Mouse (Mus musculus) forelimb bud, embryonic 11.5 days (tissue): ENCODE results near the gene Capn7.

ENCODE experiments used
- DNase-seq: peaks from one replicate; pipeline ENCODE4 v3.0.0-alpha.2; 2012; ENCODE audit warnings: low read depth, low spot score

Gene Capn7

DNA sequence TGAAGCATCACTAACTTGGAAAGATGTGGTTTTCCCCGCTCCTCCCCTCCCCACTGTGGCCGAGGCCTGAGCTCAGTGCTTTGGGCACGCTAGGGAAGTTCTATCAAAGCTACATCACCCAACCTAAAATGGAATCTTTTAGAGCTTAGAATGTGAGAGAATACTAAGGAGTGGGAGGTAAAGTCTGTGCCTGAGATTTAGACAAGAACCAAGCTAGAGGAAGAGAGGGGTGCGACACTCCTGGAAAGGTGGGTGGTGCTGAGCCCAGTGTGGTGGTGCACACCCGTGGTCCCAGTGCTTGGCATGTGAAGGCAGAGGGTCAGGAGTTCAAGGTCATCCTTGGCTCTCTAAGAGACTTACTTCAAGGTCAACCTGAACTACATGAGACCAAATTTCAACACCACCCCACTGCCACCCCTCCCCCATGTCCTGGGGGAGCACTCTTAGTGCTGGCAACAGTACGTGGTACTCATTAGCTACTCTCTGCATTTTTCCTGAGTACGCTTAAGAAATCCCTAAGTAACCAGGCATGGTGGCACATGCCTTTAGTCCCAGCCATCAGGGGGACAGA, 59.3 kb downstream of the Capn7 start:
- no peak for DNase-seq

DNA sequence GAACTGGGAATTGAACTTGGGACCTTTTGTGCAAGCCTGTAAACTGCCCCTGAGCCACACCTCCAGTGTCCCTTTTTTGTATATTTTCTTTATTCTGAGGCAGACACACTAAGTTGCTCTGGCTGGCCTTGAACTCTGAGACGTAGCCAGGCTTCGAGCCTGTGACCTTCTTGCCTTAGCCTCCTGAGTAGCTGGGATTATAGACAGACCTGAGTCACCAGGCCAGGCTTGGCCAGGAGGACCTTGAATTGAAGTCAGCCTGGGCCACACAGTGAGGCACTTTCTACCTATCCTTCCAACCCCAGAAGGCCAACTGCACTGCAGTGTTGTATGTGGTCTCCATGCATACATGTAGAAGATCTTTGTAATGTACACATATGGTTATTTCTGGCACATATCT, 60.0 kb downstream of the Capn7 start:
- DNase-seq, result no peak

DNA sequence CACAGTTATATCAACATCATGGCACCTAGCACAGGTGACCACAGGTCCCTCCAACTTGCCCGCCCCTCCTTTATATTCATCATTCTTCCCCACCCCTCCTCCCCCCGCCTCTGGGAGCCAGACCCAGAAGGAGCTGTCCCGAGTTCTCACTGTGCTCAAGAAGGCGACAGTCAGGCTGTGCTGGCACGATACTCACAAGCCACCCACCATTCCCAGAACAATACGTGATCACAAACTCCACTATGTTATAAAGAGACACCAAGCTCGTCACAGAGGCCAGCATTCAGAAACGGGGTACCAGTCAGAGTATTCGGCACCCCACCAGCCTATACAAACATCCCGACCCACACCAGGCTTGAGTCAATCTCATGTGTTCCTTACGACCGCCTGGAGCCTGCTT, 60.9 kb downstream of the Capn7 start:
- DNase-seq, result no peak

DNA sequence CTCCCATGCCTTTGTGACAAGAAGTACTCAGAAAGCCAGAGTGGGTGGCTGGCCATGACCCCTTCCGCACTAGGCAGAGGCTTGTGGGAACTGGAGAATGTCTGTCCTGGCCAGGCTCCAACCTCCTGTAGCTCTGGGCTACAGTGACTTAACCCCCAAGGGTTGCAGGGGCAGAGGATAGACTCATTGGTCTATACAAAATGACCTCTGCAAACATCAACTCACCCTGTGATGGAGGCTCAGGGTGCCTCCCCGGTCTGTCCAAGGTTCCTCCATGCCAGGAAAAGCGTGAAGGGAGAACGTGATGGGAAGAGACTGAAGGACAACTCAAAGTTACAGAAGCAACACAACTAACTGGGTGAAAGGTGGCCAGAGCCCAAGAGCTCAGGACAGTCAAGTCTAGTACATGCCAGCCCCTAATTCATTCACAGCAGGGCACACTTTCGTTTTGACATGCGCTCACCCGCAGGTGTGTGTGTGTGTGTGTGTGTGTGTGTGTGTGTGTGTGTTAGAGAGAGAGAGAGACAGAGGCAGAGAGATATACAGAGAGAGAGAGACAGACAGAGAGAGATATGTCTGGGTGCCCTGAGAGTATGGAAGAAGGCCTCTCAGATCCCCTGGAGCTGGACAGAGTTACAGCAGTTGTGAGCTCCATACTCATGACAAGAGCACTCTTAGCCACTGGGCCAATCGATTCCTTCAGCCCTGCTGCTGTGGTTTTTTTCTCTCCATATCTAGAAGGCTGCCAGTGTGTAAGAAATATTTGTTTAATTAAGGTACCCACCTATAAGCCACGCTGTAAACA, 61.6 kb downstream of the Capn7 start:
- DNase-seq, result no peak

DNA sequence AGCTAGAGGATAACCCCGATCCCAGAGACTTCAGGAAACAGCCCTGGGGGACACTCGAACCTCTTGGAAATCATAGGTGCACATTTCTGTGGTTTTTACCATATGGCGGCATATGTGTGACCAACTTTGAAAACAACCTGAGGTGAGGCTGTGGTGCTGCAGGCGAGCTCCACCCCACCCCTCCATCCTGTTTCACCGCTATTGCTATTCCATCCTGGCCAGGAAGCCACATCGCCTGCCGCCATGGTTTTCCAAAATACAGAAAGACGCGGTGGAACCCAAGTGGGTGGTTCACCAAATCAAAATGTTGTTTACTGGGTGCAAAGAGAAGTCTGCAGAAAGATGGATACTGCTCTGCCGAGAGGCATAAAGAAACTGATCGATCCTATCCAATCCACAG, 62.4 kb downstream of the Capn7 start:
- no peak for DNase-seq

DNA sequence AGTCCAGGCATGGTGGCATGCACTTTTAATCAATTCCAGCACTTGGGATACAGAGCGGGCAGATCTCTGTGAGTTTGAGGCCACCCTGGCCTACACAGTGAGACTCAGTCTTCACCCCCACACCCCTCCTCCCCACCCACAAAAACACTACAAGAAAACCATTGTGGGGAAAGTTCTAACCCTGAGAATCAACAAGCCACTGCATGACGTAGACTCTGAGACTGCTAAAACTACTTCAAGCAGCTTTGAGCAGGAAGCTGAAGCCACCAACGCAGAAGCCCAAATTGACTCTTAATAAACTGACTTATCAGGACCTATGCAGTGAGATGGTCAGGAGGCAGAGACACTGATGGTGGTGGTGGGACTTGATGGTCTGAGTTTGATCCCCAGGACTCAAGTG, 62.8 kb downstream of the Capn7 start:
- DNase-seq, result no peak

DNA sequence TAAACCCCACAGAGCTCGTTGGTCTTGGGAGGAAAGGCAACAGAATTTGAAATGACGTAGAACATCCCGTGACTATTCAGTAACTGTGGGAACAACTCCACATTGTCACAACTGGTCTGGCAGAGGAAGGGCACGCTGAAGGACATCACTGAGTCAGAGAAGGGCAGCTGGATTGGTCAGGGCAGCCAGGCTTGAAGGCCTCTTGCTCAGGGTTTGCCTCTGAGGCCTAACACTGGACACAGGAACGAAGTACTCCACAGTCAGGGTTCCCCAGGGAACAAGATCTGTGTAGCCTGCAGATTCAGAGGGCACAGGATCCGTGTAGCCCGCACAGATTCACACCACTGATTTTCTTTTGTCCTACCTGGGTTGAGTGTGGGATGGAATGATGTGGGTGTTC, 63.8 kb downstream of the Capn7 start:
- DNase-seq, result no peak

DNA sequence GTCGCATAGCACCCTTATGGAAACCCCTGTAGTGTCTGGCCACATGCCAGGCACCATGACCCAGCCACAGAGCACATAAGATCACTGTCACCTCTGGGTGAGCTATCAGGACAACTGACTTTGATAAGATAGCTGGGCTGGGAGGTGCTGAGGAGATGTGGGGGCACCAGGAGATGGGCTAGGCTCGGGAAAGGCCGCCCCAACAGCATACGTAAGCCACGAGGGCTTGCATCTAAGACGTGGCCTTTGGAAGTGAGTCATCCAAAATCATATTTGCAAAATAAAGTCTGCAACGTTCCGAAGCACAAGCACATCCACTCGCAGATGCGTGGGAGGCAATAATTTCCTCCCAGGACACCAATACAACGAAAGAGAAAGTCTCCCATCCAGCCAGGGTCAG, 64.5 kb downstream of the Capn7 start:
- DNase-seq, result no peak

DNA sequence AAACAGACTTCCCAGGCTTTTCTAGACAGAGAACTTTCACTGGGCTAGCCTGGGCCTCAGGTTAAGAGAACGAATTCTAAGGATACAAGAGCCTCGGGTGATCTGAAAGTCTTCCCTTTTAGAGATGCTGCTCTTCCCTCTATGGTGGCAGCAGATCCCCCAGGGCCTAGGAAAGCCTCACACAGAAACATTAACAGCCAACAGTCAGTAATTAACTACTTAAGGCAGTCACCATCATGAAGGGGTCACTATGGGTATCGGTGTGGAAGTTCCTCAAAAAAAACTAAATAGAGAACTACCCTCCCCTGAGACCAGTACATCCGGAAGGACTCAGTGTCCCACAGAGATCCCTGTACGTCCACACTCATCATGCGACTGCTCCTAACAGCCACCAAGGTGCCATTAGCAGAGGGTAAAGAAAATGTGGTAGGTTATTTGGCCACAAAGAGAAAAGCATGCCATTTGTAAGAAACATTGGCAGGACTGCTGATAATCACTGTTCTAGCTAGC, 65.5 kb downstream of the Capn7 start:
- DNase-seq, result no peak

DNA sequence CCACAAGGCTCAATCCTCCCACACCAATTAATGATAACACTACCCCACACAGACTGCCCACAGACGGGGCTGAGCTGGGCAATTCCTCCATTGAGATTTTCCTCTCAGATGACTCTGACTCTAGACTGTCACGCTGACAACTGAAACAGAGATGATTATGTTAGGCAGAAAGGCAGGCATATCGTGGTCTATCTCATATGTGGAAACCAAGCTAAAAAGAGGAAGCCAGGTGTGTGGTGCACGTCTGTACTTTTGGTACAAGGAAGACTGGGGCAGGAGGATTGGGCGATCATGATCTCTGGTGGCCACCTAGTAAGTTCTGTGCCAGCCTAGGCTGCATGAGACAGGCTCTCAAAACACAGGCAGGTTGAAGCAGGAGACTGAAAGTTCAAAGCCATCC, 66.3 kb downstream of the Capn7 start:
- DNase-seq, result no peak

DNA sequence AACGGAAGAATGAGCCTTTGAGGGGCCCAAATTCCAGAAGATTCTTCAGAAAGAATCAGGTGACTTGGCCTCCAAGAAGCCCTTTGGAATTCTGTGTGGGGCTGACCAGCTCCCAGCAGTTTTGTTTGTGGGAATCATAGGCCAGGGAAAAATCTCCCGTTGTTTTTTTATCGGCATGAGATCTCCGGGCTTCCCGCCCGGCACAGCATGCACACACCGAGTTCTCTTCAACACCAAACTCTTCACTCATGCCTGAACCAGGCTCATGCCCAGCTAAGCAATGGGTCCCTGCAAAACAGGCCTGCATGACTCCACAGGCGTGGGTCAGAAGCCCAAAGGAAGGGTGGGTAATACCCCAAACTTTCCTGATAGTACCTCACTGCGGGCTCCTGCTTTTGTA, 67.1 kb downstream of the Capn7 start:
- DNase-seq, result no peak

DNA sequence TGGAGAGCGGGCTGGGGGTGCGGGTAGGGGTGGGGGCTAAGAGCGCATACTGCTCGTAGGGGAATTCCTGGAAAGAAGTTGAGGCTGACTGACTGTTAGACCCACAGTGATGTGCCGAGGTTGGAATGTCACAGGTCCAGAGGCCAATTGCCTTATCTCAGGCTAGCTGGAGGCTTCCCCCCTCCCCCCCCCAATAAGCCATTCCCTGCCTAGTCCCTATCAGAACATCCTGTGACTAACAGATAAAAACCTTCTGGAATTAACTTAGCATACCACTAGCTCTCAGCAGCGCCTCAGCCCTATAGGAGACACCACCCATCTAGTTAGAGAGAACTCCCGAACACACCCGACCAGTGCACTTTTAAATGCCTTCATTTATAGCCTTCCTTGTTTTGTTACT, 67.6 kb downstream of the Capn7 start:
- no peak for DNase-seq

DNA sequence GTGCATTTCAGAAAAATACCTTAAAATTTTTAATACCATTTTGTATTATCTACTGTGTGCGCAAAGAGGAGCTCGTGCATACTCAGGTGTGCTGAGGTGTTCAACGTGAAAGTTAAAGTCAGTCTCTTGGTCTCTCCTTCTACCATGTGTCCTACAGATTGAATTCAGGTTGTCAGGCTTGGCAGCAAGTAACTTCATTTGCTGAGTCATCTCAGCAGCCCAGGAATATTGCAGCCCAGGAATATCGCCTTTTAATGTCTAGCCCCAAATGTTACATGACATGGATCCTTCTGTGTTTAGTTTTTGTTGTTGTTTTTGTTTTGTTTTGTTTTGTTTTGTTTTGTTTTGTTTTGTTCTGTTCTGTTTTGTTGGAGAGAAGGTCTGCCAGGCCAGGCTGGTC, 68.2 kb downstream of the Capn7 start:
- DNase-seq, result no peak

DNA sequence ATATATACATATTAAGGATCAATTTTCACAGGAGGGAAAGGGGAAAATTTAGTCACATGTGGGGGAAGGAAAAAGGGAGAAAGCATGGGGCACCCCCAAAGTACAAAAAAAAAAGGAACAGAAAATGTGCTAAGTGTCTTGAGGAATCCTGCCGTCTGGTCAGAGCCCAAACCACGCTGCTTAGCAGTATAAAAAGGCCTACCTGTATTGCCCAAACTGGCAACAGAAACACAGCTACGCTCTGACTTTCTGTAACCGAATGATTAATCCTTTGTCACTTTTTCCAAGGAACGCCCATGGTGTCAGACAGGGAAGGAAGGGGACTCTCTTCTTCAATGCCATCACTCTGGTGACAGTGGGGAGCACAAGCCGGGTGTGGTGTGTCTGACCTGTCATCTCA, 69.2 kb downstream of the Capn7 start:
- DNase-seq, result no peak

DNA sequence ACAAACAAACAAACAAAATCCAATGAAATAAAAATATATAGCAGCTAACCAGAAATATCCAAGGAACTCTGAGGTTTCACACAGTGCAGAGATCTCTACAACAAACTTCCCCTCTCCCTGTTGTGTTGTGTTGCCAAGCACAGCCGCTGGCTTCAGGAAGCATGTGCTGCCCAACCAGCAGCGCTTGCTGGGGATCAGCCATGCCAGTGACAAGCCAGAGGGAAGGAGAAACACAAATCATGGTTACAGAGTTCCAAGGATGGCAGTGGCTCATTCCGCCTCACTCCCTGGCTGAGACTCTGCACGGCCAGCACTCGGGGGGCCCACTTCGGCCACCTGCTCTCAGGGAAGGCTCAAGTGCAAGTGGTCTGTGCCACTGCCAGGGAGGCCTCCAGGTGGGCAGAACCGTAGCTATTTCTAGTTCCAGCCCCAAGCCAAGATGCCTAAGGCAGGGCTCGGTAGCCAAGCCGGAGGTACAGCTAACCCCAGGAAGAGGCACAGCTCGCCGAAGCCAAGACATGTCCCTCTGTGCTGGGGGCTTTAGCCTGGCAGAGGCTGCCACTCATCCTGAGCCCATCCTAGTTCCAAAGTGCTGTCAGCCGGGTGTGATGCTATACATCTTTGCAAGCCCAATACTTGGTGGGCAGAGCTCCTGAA, 69.8 kb downstream of the Capn7 start:
- DNase-seq, result no peak

DNA sequence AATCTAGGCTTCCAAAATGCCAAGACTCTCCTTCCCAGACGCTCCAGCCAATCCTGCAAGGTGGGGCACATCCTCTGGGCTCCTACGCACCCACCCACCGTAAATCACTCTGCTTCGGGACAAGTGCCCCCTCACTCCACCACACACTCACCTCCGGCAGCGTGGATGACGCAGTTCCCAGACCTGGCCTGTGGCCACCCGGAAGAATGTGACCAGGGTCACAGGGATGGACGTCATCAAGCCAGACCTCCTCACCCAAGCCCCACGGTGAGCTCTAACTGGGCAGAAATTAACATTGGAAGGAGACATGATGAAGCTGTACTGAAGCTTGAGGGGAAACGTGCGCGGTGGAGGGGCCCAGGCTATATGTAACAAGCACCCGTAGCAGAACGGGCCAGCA, 70.8 kb downstream of the Capn7 start:
- DNase-seq, result no peak

DNA sequence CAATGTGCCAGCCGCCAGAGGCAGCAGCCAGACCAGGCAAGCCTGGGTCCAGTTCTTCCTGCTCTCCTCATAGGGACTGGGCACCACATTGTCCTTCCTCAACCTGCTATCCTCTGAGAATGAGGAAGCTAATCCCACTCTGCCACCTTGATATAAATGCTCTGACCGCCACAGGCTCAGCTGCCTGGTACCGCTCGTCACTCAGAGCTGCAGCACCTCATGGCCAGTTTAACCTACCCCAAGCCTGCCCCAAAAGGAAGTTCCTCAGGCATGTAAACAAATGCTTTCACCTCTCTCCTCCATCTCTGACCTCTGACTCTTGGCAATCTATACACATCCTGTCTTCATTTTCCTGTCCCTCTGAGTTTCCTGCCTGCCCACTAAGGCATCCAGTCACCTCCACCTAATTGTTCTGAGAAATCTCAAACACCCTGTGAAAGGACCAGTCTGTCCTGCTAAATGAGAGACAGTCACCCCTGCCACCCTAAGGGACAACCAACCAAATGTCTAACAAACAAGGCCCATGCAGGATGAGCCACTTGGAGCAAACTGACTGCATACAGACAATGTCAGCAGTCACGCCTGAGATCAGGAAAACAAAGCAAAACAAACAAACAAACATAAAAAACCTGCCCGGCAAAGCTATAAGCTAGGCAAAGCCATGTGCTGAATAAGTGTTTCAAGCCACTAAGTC, 71.6 kb downstream of the Capn7 start:
- no peak for DNase-seq

DNA sequence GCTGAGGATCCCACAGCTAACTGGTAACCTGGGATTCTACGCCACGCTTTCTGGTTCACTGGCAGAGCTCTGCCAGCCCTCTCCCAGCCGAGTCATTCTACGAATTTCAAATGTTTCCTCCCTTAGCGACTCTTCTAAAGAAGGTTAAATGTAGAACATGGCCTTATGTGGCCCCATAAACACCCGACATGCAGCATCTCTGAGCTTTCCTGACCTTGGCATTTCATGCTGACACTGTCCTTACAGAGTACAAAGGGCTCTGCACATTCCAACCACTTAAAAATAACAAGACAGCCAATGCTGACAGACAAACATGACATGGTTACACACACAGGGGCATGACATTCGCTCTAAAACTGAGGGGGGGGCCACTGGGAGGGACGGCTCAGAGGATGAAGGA, 72.2 kb downstream of the Capn7 start:
- no peak for DNase-seq

DNA sequence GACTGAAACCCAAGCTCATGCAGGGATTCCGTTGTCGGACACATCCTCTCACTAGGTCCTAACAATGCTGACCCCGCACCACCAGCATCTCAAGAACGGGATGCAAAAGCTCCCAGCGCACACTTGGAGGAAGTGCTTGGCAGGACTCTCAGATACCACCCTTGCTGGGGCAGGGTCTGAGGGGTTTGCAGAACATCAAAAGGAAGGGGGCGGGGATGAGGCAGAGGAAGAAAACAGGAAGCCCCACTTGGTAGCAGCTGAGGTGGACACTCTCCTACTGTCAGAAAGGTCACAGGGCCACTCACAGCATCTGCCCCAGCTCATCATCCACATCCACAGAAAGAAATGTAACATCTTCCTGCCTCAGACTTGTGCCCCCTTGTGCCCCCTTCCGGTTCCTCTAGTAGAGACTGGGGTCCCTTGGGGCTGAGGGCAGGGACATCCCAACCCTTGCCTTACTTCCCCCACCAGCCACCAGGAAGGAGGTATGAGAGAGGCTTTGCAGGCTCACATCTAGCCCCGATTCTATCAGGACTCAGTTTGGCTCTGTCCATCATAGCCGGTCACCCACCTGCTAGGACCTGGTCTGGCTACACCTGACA, 73.8 kb downstream of the Capn7 start:
- DNase-seq, result no peak

DNA sequence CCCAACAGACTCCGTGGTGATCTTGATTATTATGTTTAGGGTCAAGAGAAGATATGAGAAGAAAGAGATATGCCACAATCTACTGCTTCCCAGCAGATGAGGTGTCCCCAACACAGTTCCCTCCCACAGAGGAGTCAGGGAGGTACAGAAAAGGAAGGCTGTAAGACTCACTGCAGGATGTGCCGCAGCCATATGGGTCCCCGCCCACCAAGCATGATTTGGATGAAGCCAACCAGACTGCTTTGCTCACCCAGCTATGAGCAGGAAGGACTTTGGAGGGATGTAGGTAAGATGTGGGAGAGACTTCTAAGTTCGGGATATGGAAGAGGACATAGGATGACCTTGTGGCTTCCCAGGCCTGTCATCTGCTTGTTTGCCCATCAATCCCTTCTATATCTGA, 74.3 kb downstream of the Capn7 start:
- no peak for DNase-seq

DNA sequence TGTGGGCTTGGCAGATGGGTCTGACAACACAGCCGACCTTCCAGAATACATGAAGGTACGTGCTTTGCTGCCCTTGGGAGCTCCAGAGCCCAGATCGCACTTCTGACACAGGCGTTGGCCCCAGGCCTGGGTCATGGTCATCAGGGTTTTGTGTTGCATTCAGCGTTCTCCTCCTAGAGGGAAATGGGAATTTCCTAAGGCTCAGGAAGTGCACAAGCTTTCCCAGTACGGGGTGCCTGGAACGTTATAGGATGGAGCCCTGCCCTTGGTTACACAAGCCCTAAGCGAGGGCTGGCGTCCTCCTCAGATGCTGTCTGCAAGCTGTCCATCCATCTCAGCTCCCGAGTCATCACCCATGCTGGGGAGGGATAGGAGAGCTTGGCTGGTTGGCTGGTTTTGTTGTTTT, 76.2 kb downstream of the Capn7 start:
- no peak for DNase-seq

DNA sequence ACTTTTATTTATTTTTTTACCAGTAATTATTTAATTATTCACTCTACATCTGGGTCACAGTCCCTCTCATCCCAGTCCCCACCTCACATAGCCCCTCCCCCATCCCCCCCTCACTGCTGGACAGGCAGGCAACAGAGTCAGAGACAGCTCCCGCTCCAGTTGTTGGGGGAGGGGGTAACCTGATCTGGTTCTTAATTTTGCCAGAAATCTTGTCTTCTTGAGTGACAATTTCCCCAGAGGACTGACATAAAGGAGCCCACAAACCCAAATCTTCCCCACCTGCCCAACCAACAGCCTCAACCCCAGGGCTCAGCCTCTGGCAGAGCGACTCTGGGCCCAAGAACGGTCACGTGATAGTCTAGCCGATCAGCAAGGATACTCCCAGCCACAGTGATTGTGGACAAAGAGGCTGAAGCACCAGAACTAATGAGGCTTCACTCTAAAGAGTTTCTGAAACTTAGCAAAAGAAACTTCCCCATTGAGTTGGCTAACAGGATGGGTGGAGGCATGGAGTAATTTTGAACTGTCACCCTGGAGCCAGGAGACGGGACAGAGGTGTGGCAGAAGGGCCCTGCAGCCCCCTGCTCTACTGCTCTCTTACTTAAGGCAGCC, 77.1 kb downstream of the Capn7 start:
- no peak for DNase-seq
